Mouse (Mus musculus): ENCODE measurements around the gene Rapgef4.

Rapgef4 gene

DNA sequence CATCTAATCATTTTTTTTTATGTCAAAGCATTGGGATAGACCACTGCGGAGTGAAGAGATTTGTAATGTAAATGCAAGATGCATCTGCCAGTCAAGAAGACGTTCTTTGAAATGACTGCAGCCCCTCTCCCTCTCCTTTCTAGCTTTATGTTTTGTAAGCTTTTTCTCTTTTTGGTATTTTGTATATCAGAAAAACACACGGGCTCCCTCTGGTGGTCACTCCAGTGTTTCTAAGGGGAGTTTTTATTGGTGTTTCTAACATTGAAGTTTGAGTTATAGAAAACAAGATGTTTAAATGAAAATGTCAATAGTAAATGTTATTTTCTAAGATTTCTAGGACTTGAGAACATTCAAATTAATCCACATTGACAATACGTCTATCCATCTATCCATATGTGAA is 168.0 kb downstream of the Rapgef4 start:
- peak; percentile 41 for DNase-seq (ENCODE audit: extremely low spot score)

- DNase-seq (ENCODE audit: extremely low spot score) = no peak
Observed at GRCm38 (mm10) chr2:72151792-72152554, 170.9 kb downstream of the Rapgef4 start.

- no peak for DNase-seq (ENCODE audit: extremely low spot score)
Observed at GRCm38 (mm10) chr2:72152746-72153145, 171.7 kb downstream of the Rapgef4 start.

GRCm38 (mm10) chr2:72153851-72154250 is 172.8 kb downstream of the Rapgef4 start:
- no peak for DNase-seq (ENCODE audit: extremely low spot score)

GRCm38 (mm10) chr2:72155102-72155773 is 174.2 kb downstream of the Rapgef4 start:
- DNase-seq (ENCODE audit: extremely low spot score) = no peak

GRCm38 (mm10) chr2:72156484-72156883 is 175.4 kb downstream of the Rapgef4 start:
- no peak for DNase-seq (ENCODE audit: extremely low spot score)

DNA sequence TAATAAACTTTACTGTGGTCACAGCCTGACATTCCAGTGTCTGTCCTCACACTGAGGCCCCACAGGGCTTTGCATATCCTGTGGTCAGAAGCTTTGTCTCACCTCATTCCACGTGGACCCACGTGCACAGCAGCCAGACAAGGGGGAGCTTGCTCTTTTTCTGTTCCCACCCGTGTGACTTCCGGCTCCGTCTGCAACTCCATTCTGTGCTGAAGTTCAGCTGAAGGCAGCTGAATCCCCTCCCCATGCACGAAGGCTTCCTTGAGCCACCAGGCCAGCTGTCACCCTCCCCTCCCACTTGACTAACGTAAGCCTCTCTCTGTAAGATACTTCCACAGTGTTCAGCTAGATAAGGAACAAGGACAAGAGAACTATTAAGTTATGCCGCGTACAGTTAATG is 176.5 kb downstream of the Rapgef4 start:
- no peak for DNase-seq (ENCODE audit: extremely low spot score)

DNA sequence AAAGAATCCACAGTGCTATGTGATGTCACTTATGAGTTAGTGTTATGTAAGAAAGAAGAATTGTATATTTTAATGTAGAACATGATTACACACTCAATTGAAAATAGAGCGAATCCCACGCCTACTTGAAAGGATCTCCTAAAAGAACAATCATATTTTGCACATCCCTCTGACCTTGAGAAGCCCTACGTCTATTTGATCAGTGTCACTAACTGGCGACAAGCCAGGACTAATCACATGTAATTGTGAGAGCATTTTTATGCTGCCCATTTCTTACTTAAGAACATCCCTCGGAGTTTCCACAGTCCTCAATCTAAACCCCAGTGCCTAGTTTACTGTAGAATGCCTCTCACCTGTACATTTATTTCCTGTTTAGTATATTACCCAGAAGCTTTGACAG is 177.0 kb downstream of the Rapgef4 start:
- DNase-seq (ENCODE audit: extremely low spot score) = no peak

GRCm38 (mm10) chr2:72158691-72159225 is 177.7 kb downstream of the Rapgef4 start:
- DNase-seq (ENCODE audit: extremely low spot score) = no peak

GRCm38 (mm10) chr2:72159281-72159680 is 178.2 kb downstream of the Rapgef4 start:
- DNase-seq (ENCODE audit: extremely low spot score) = no peak

- DNase-seq (ENCODE audit: extremely low spot score) = no peak
Observed at GRCm38 (mm10) chr2:72165136-72165854, 184.3 kb downstream of the Rapgef4 start.

GRCm38 (mm10) chr2:72169451-72170100 is 188.5 kb downstream of the Rapgef4 start:
- no peak for DNase-seq (ENCODE audit: extremely low spot score)

DNA sequence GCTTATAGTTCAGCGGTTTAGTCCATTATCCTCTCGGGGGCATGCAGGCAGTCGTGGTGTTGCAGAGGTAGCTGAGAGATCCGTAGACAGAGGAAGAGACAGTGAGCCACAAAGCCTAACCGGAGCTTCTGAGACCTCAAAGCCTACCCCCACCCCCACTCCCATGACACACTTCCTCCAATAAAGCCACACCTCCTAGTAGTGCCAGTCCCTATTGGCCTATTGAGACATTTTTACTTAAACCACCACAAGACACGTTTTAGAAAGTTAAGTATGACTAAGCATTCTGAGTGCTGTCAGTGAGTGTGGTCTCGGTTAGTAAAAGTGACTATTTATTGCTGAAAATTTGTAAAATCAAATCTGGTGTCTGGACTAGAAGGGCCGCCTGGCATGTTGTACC is 189.5 kb downstream of the Rapgef4 start:
- no peak for DNase-seq (ENCODE audit: extremely low spot score)

GRCm38 (mm10) chr2:72171204-72171603 is 190.2 kb downstream of the Rapgef4 start:
- no peak for DNase-seq (ENCODE audit: extremely low spot score)

- DNase-seq (ENCODE audit: extremely low spot score) = no peak
Observed at GRCm38 (mm10) chr2:72173010-72173409, 192.0 kb downstream of the Rapgef4 start.

GRCm38 (mm10) chr2:72173844-72174243 is 192.8 kb downstream of the Rapgef4 start:
- no peak for DNase-seq (ENCODE audit: extremely low spot score)

- DNase-seq (ENCODE audit: extremely low spot score) = no peak
Observed at GRCm38 (mm10) chr2:72175536-72175935, 194.5 kb downstream of the Rapgef4 start.

DNA sequence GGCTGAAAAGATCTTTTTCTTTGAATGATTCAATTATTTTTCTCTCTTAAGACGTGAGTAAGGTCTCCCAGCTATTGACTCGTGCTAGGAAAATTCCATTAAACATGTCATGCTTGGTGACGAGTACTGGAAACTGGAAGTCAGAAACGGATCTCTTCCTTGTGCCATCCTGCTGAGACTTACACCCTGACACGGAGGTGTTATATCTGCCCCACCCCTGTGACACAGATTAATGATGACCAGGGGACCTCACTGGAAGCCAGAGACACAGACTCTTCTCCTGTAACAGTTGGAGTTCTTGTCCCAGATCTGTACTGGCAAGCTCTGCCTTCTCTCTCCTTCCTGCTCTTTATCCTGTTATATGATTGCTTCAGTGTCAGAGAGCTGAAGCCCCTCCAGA is 194.9 kb downstream of the Rapgef4 start:
- DNase-seq (ENCODE audit: extremely low spot score) = no peak

- no peak for DNase-seq (ENCODE audit: extremely low spot score)
Observed at GRCm38 (mm10) chr2:72177214-72178023, 196.4 kb downstream of the Rapgef4 start.

DNA sequence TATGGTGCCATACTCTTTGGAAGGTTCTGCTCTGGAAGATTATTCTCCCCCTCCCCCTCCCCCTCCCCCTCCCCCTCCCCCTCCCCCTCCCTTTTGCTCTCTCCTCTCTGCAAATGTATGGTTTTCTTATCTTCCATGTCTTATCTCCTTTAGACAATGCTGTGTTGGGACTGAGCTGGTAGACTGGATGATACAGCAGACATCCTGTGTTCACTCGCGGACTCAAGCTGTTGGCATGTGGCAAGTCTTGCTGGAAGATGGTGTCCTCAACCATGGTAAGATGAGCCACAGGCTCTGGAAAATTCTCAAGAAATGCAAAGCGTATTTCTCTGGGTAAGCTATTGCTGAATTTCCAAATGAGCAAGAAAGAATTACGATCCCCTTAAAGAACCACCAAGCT is 197.0 kb downstream of the Rapgef4 start:
- DNase-seq (ENCODE audit: extremely low spot score) = no peak

- DNase-seq (ENCODE audit: extremely low spot score) = no peak
Observed at GRCm38 (mm10) chr2:72178515-72178914, 197.5 kb downstream of the Rapgef4 start.

Measured in embryo, embryonic 9.5 days (tissue).